Mouse (Mus musculus) embryonic facial prominence, embryonic 14.5 days (tissue): ENCODE measurements around the gene Espn. TPM values are rescaled to one million over a fixed set of nuclear protein-coding genes. Genes with fewer than 3 reads are reported as not detected.
A peak's percentile ranks its signal among the peaks of the same experiment; 100 is the strongest.

Experiments
- ATAC-seq: fragments of 200-750 bp; cut with Nextera tagmentation; 2 replicates; pipeline ENCODE4 v1.8.0; 2017; ENCODE audit warnings: low read depth, moderate number of reproducible peaks, moderate TSS enrichment
- DNase-seq: peaks from one replicate; pipeline ENCODE4 v3.0.0-alpha.2; 2015; ENCODE audit warnings: low spot score
- H3K27ac ChIP-seq: fragments of 300-500 bp; sonication (generic); replicated peaks from 2 replicates; pipeline ENCODE4 v1.5.1; 2014; ENCODE audit warnings: low read depth, mild to moderate bottlenecking, low read length, moderate library complexity
- H3K27me3 ChIP-seq: fragments of 300-500 bp; sonication (generic); replicated peaks from 2 replicates; pipeline ENCODE4 v1.6.1; 2014; ENCODE audit warnings: low read length; ENCODE audit not compliant: control insufficient read depth, insufficient read depth
- H3K36me3 ChIP-seq: fragments of 300-500 bp; sonication (generic); 2 replicates; pipeline ENCODE4 v1.6.1; 2014; ENCODE audit warnings: low read length, mixed read lengths; ENCODE audit not compliant: control insufficient read depth, insufficient read depth
- H3K4me1 ChIP-seq: fragments of 300-500 bp; sonication (generic); 2 replicates; pipeline ENCODE4 v1.6.1; 2014; ENCODE audit warnings: antibody characterized with exemption, low read length; ENCODE audit not compliant: control insufficient read depth, insufficient read depth
- H3K4me2 ChIP-seq: fragments of 300-500 bp; sonication (generic); 2 replicates; pipeline ENCODE4 v1.6.1; 2014; ENCODE audit warnings: low read depth, mild to moderate bottlenecking, low read length, moderate library complexity, mixed read lengths
- H3K4me3 ChIP-seq: fragments of 300-500 bp; sonication (generic); 2 replicates; pipeline ENCODE4 v1.5.1; 2014; ENCODE audit warnings: low read depth, mild to moderate bottlenecking, low read length
- H3K9ac ChIP-seq: fragments of 300-500 bp; sonication (generic); 2 replicates; pipeline ENCODE4 v1.6.1; 2014; ENCODE audit warnings: low read depth, mild to moderate bottlenecking, low read length, moderate library complexity, mixed read lengths
- H3K9me3 ChIP-seq: fragments of 300-500 bp; sonication (generic); 2 replicates; pipeline ENCODE4 v1.6.1; 2016; ENCODE audit warnings: low read length; ENCODE audit not compliant: control insufficient read depth
- WGBS: fragments of 180-500 bp; shearing (Covaris S2); extraction: QIAGEN DNeasy Blood & Tissue Kit; methylation state at CpG from one replicate; pipeline ENCODE4 v1.1.7; 2014; 5-methylcytosine and 5-hydroxymethylcytosine counted together
- polyA plus RNA-seq: library from polyadenylated mRNA; unstranded; fragments of >200 nt; fragmentation: Nextera tagmentation; extraction: Ambion mirVana; gene quantifications from 2 replicates; pipeline ENCODE4 v1.2.1, GENCODE M21; 2014

Espn gene
- polyA plus RNA-seq, 1 experiment from 2014 or later: 4.2 TPM

DNA sequence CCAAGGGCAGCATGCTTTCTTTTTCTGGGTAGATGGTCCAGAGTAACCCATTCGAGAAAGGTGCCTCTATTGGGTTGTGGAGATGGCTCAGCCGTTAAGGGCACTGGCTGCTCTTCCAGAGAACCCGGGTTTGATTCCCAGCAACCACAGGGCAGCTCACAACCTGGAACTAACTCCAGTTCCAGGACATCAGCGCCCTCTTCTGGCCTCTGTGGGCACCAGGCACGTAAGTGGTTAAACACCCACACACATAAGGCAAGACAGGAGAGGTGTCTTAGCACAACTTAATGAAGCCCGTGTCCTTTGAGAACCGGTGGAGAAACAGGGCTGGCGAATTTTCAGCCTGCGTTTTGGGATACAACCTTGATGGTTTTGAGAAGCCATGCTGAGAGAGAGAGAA lies 77.6 kb downstream of the Espn start:
- H3K4me1 ChIP-seq: peaks cover 9% of the 10 kb centered on the region; the same call in 1 of the 2 replicates
- no peak overlapping the region for H3K27ac ChIP-seq
- no peak overlapping the region for H3K9ac ChIP-seq

DNA sequence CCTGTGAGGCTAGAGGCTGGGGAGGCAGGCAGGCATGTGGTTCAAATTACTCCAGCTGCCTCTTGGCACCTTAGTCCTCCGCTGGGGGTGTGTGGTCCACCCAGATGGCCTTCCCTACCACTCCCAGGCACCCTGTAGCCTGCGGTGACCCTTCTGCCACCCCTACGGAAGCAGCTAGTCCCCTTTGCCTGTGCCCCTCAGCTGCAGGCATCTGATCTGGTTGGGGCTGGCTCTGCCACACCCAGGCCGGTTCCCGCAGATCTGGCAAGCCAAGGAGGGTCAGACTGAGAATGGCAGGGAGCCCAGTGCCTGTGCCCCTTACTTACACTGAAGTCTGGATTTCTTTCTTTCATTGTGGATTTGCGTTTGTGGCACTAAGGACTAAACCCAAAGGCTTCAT lies 78.5 kb downstream of the Espn start:
- H3K4me2 ChIP-seq: no peak overlapping the region
- 77% methylated on average over 6 of the region's 6 CpGs for WGBS
- no peak overlapping the region for H3K4me3 ChIP-seq

More for the DNA sequence above, 77.6 kb downstream of the Espn start:
- 84% methylated on average over 9 of the region's 9 CpGs for WGBS
- H3K4me3 ChIP-seq: no peak overlapping the region
- H3K9me3 ChIP-seq: no peaks in the 10 kb centered on the region
- no peak overlapping the region for H3K4me2 ChIP-seq
- no peaks in the 10 kb centered on the region for H3K27me3 ChIP-seq
- no peaks in the 10 kb centered on the region for H3K36me3 ChIP-seq
- no peak for ATAC-seq
- no peak for DNase-seq

DNA sequence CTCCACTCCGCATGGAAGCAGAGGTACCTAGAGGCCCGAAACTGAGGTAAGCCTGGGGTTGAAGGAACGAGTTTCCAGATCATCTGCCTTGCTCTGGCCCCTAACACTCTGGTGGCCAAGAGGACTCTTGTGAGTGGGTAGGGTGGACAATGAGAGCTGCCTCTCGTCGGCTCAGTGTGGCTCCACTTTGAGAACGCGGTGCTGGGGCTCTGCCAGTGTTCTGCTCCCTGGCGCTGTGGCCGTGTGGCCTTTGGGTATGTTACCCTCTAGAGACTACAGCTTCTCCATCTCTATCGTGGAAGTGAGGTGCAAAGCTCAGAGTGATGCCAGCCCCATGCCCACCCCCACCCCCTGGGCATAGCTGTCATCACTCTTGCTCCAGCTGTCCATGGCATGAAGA lies 79.5 kb downstream of the Espn start:
- no peak overlapping the region for H3K4me3 ChIP-seq
- H3K27me3 ChIP-seq: no peaks in the 10 kb centered on the region
- DNase-seq: no peak
- no peak overlapping the region for H3K27ac ChIP-seq
- H3K36me3 ChIP-seq: no peaks in the 10 kb centered on the region
- H3K4me2 ChIP-seq: no peak overlapping the region
- WGBS: 72% methylated on average over 10 of the region's 10 CpGs
- no peak overlapping the region for H3K9ac ChIP-seq
- H3K4me1 ChIP-seq: peaks cover 9% of the 10 kb centered on the region; the same call in 1 of the 2 replicates
- H3K9me3 ChIP-seq: no peaks in the 10 kb centered on the region
- no peak for ATAC-seq

More for the DNA sequence above, 78.5 kb downstream of the Espn start:
- Histone ChIP-seq H3K4me1 (peaks cover 9% of the 10 kb centered on the region; the same call in 1 of the 2 replicates), H3K27me3 (no peaks in the 10 kb centered on the region), H3K9me3 (no peaks in the 10 kb centered on the region), H3K9ac (no peak overlapping the region), H3K36me3 (no peaks in the 10 kb centered on the region), H3K27ac (no peak overlapping the region)
- ATAC-seq (no peak), DNase-seq (peak; percentile 38)

DNA sequence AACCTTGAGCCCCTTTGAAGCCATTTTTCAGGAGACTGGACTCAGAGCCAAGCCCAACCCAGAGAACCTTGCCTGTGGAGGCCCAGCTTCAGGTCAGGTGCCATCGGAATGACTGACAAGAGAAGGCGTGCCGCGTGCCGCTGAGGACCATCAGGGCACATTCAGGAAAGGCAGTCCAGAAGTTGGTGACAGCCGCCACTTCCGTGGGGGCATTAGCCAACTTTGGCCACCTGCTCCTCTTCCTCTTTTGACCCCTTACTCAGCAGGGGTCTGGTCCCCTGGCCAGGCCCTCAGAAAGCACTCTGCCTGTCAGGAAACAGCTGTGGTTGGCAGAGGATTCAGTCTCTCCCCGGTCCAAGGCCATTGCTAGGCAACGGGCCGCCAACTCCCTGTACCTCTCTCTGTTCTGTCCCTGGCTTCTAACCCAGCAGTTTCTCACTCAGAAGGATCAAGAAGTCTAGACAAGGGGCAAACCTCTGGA lies 80.0 kb downstream of the Espn start, which contains the start of gene Plekhg5:
TSS of gene Plekhg5 (plus strand) at position 378 of the 481 bp plus-strand sequence.
- DNase-seq (peak; percentile 51), ATAC-seq (no peak)
- Histone ChIP-seq H3K9ac (no peak within 1 kb of the TSS), H3K4me2 (no peak within 1 kb of the TSS), H3K4me3 (no peak within 1 kb of the TSS), H3K4me1 (peaks cover 9% of the 10 kb centered on the region; the same call in 1 of the 2 replicates), H3K27ac (no peak within 1 kb of the TSS), H3K9me3 (no peaks in the 10 kb centered on the region), H3K27me3 (no peaks in the 10 kb centered on the region), H3K36me3 (no peaks in the 10 kb centered on the region)
- 49% methylated on average over 8 of the region's 10 CpGs for WGBS

DNA sequence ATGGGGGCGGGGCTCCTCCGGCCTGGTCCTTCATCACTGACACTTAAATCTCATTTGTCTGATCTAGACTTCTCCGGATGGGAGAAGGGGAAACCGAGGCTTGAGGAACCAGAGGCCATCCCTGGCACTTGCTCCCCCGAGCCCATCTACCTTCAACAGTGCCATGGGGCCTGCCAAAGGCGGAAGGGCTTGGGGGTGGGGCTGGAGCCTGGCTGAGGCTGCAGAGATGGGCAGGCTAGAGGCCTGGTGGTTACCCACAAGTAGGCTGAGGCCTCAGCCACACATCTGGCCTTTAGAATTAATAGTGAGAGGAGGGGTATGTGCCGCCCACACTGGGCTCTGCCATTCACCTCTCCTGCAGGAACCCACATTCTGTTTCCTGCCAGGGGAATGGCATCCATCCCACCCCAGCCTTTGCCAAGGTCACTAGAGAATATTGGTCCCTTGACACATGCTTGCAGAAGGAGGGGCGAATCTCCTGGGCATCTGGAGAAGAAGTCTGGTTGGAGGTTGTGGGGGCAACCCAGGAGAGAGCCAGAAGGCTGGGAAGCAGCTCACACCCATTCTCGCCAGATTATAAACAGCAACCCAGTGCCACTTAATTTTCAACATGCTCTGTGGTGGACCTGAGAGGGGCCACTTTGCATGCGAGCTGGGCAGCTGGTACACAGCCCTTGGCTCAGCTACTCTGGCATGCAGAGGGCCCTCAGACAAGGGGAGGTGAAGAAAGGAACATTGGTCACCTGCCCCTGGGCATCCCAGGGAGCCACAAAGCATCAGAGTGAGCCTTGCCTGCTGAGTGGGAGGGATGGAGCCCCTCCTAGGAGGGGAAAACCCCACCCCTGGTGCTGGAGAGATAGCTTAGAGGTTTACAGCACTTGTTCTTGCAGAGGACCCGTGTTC lies 81.4 kb downstream of the Espn start:
- no peak overlapping the region for H3K4me2 ChIP-seq
- H3K4me3 ChIP-seq: no peak overlapping the region
- DNase-seq: no peak
- no peaks in the 10 kb centered on the region for H3K36me3 ChIP-seq
- H3K9ac ChIP-seq: no peak overlapping the region
- no peaks in the 10 kb centered on the region for H3K9me3 ChIP-seq
- 0 out of 2 replicates have a peak, but pooled peaks have one; percentile 30 for ATAC-seq
- peaks cover 9% of the 10 kb centered on the region; the same call in 1 of the 2 replicates for H3K4me1 ChIP-seq
- H3K27me3 ChIP-seq: no peaks in the 10 kb centered on the region
- no peak overlapping the region for H3K27ac ChIP-seq
- 69% methylated on average over 11 of the region's 11 CpGs for WGBS

Other genes with a start within 250 kb of the Espn start
- 47.5 and 53.1 TPM in 2 replicates for gene Dnajc11, start 218.7 kb downstream of the Espn start, polyA plus RNA-seq
- 31.7 and 32.7 TPM in 2 replicates for gene Thap3, start 163.4 kb downstream of the Espn start, polyA plus RNA-seq
- gene Phf13, start 156.1 kb downstream of the Espn start, polyA plus RNA-seq: 30.1 and 32.6 TPM in 2 replicates
- gene Klhl21, start 143.6 kb downstream of the Espn start, polyA plus RNA-seq: 10.9 and 11.2 TPM in 2 replicates
- gene Zbtb48, start 124.7 kb downstream of the Espn start, polyA plus RNA-seq: 19.0 and 19.9 TPM in 2 replicates
- gene Tas1r1, start 113.8 kb downstream of the Espn start, polyA plus RNA-seq: 1.2 and 1.5 TPM in 2 replicates
- 25.1 and 26.5 TPM in 2 replicates for gene Nol9, start 113.0 kb downstream of the Espn start, polyA plus RNA-seq
- 12.0 and 13.4 TPM in 2 replicates for gene Plekhg5, start 79.9 kb downstream of the Espn start, polyA plus RNA-seq
- gene Tnfrsf25, start 36.4 kb downstream of the Espn start, polyA plus RNA-seq: 0.65 and 1.4 TPM in 2 replicates
- 0.25 and 0.43 TPM in 2 replicates for gene Hes2, start 6.5 kb upstream of the Espn start, polyA plus RNA-seq
- gene Acot7, start 25.8 kb upstream of the Espn start, polyA plus RNA-seq: 70.1 and 71.8 TPM in 2 replicates
- 36.7 and 40.7 TPM in 2 replicates for gene Gpr153, start 121.9 kb upstream of the Espn start, polyA plus RNA-seq
- not detected in 2 replicates for gene Hes3, start 139.3 kb upstream of the Espn start, polyA plus RNA-seq
- gene Icmt, start 144.9 kb upstream of the Espn start, polyA plus RNA-seq: 25.1 and 26.9 TPM in 2 replicates
- gene Rnf207, start 166.6 kb upstream of the Espn start, polyA plus RNA-seq: 0.56 and 0.84 TPM in 2 replicates
- gene Rpl22, start 173.4 kb upstream of the Espn start, polyA plus RNA-seq: 395 and 470 TPM in 2 replicates
- gene Chd5, start 186.3 kb upstream of the Espn start, polyA plus RNA-seq: 1.4 and 2.0 TPM in 2 replicates